Mouse (Mus musculus): ENCODE data around the gene Tgfb1i1.

DNA sequence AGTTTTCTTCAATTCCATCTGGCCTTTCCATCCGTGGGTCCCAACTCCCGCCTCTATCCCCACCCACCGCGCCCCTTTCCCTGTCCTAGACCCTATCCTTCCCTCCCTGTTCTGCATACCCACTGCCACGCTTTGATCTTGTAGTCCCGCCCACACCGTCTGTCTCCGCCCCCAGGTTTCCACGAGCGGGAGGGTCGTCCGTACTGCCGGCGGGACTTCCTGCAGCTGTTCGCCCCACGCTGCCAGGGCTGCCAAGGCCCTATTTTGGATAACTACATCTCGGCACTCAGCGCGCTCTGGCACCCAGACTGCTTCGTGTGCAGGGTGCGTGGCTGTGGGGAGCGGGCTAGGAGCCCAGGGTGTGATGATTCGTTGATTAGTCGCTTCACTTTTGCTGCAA is 6.0 kb downstream of the Tgfb1i1 start:
- TF ChIP-seq CTCF (IDR thresholded peaks at IDR 0.05; ENCODE audit: low read depth, low read length): no peak
- no peak for TF ChIP-seq POLR2A (IDR thresholded peaks at IDR 0.05; ENCODE audit: extremely low read depth, insufficient read depth, low read length)

Data from liver, adult 2 months (tissue).